Mouse (Mus musculus): ENCODE data around the gene Tmem132c. TPM values are rescaled to one million over a fixed set of nuclear protein-coding genes. Genes with fewer than 3 reads are reported as not detected.

Tmem132c gene
- 40.4 and 44.7 TPM in 2 replicates for polyA plus RNA-seq (2016; fragmentation: Nextera tagmentation; extraction: Ambion mirVana)

DNA sequence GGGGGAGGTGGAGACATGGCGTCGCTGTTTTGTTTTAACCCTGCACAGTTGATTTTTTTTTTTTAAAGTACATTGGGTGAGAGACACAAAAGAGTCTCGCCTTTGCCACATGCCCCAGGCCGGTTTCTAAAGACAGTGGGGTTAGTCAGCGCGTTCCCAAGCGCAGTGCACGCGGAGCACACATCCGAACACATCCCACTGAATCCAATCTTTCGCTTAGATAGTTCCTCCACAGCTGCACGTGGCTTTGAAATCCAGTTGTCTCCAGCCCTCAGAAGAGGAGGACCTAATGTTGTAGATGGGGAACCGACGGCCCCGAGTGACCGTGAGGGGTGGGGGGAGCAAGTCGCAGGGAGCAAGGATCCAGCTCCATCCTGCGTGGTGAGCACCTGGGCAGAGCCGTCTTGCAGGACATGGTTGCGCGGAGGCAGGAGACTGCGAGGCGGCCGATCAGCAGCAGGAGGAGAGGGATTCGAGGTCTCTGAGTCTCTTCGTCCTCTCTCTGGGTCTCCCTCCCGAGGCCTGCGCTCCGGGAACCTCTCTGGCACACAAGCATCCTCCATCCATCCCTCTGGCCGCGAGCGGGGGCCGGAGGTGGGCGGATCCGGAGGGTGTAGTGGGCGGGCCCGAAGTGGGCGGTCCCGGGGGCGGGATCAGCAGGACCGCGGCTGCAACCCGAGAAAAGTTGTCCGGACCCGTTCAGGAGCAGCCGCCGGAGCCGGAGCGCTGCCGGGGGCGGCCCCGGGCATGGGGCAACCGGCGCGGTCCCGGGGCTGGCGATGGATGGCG, at the start of gene Tmem132c:
TSS of gene Tmem132c (plus strand) at position 673 of the 789 bp plus-strand sequence.
- Histone ChIP-seq H3K9me3 (replicated peaks) (no peaks in the 10 kb centered on the region; the same call in 1 of the 2 replicates), H3K27me3 (ENCODE audit: low read depth, poor library complexity, severe bottlenecking) (no peaks in the 10 kb centered on the region), H3K36me3 (peaks cover 16% of the 10 kb centered on the region; the same call in 1 of the 2 replicates), H3K27ac (peak within 1 kb of the TSS; percentile 94), H3K4me1 (peaks cover 61% of the 10 kb centered on the region), H3K4me3 (peak within 1 kb of the TSS; percentile 90)
- WGBS, result under 1% methylated on average over 58 of the region's 58 CpGs
- peak; percentile 98 for DNase-seq (ENCODE audit: low spot score)

- peak; percentile 79 for DNase-seq (ENCODE audit: low spot score)
Measured at GRCm38 (mm10) chr5:127191881-127192280, 49.7 kb upstream of the Tmem132c start.

GRCm38 (mm10) chr5:127198850-127199249, 42.8 kb upstream of the Tmem132c start:
- H3K27me3 ChIP-seq (ENCODE audit: low read depth, poor library complexity, severe bottlenecking), result no peaks in the 10 kb centered on the region
- no peak for DNase-seq (ENCODE audit: low spot score)
- 58% methylated on average over 4 of the region's 4 CpGs for WGBS

More at GRCm38 (mm10) chr5:127191881-127192280, 49.7 kb upstream of the Tmem132c start:
- Histone ChIP-seq H3K4me1 (no peaks in the 10 kb centered on the region), H3K36me3 (no peaks in the 10 kb centered on the region), H3K9me3 (replicated peaks) (no peaks in the 10 kb centered on the region), H3K27me3 (ENCODE audit: low read depth, poor library complexity, severe bottlenecking) (no peaks in the 10 kb centered on the region), H3K27ac (no peak overlapping the region), H3K4me3 (no peak overlapping the region)
- 34% methylated on average over 5 of the region's 5 CpGs for WGBS

DNA sequence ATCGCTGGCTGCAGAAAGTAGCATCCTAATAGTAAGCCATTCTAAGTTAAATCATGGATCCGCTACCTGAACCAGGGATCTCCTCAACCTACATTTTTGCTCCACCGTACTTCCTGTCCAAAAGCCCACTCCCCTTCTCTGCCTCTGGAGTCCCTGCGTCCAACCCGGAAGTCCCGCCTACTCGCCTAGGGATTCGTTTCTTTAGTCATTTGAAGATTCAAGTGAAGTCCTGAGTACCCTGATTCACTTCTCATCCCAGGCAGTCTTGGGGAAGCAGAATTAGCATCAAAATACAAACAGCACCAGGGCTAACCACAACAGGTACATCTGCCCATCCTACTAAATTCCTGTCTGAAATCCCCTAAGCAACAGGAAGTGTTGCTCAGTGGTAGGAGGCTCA, 36.7 kb upstream of the Tmem132c start:
- 85% methylated on average over 8 of the region's 8 CpGs for WGBS
- Histone ChIP-seq H3K36me3 (no peaks in the 10 kb centered on the region), H3K27me3 (ENCODE audit: low read depth, poor library complexity, severe bottlenecking) (no peaks in the 10 kb centered on the region), H3K9me3 (replicated peaks) (no peaks in the 10 kb centered on the region), H3K27ac (no peak overlapping the region), H3K4me1 (peaks cover 9% of the 10 kb centered on the region; the same call in 1 of the 2 replicates), H3K4me3 (no peak overlapping the region)
- no peak for DNase-seq (ENCODE audit: low spot score)

More at GRCm38 (mm10) chr5:127198850-127199249, 42.8 kb upstream of the Tmem132c start:
- Histone ChIP-seq H3K27ac (no peak overlapping the region), H3K9me3 (replicated peaks) (no peaks in the 10 kb centered on the region), H3K4me3 (no peak overlapping the region), H3K4me1 (peaks cover 9% of the 10 kb centered on the region; the same call in 1 of the 2 replicates), H3K36me3 (no peaks in the 10 kb centered on the region)

DNA sequence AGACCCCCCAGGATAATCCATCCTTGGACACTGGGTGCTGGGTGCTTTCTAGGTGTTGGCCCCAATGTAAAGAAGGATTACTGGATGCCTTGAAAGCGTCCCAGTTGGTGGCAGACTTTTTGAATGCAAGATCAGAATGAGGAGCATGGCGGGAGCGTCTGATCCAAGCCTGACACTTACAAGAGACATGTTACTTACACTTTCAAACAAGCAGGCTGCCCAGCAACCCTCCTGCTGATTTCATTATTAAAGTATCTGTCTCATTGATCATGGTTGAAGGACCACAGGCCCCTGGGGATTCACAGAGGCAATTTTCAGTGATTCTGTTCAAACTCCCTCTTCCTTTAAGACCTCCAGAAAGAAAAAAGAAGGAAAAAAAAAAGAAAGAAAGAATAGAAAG, 25.2 kb upstream of the Tmem132c start:
- H3K4me3 ChIP-seq, result no peak overlapping the region
- WGBS, result 61% methylated on average over 3 of the region's 3 CpGs
- H3K9me3 ChIP-seq (replicated peaks), result 0 out of 2 replicates have a peak, but pooled peaks cover 2% of the 10 kb centered on the region
- DNase-seq (ENCODE audit: low spot score), result no peak
- H3K36me3 ChIP-seq, result no peaks in the 10 kb centered on the region
- no peak overlapping the region for H3K27ac ChIP-seq
- no peaks in the 10 kb centered on the region for H3K4me1 ChIP-seq
- H3K27me3 ChIP-seq (ENCODE audit: low read depth, poor library complexity, severe bottlenecking), result no peaks in the 10 kb centered on the region

DNA sequence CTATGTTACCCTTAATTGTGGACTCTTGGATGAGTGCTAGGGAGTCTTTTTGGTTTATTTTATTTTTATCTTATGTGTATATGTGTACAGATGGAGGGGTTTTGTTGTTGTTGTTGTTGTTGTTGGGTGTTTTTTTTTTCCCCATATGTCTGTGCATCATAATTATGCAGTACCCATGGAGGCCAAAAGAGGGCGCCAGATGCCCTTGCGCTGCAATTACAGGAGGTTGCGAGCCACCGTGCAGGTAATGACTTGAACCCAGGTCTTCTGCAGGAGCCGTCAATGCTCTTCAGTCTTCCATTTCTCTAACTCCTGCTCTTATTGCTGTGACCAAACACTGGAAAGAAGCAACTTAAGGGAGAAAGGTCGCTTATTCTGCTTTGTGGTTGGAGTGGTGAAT, 23.9 kb upstream of the Tmem132c start:
- Histone ChIP-seq H3K9me3 (replicated peaks) (0 out of 2 replicates have a peak, but pooled peaks cover 2% of the 10 kb centered on the region), H3K4me1 (no peaks in the 10 kb centered on the region), H3K27ac (no peak overlapping the region), H3K27me3 (ENCODE audit: low read depth, poor library complexity, severe bottlenecking) (no peaks in the 10 kb centered on the region), H3K36me3 (no peaks in the 10 kb centered on the region), H3K4me3 (no peak overlapping the region)
- 64% methylated on average over 6 of the region's 6 CpGs for WGBS
- DNase-seq (ENCODE audit: low spot score), result no peak

DNA sequence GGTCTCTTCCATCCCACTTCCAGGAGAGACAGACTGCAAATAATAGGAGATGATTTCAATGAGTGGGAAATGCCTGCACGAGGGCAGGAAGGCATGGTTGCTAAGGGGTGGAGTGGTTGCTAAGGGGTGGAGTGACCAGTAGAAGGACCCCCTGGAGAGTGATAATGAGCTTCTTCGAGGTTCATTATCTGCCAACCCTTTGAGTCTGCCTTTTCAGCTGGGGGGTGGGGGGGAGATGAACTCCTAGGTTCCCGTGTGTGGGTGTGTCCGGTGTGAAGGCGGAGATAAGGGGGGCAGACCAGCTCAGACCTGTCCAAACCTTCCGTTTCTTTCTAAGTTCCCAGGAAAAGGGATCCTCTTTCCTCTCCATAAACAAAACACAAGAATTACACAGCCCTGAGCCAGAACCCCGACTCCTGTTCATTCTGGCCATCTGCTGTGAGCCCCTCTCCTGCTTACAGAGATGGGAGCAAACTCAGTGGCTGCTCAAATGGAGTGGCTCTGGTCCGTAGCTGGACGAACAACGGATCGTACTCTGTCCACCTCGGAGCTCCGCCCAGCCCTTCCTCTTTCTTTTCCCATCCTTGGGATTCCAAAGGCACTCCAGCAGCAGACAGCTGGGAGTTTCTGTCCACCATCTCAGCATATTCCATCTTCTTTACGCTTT, 13.5 kb upstream of the Tmem132c start:
- no peak overlapping the region for H3K27ac ChIP-seq
- H3K27me3 ChIP-seq (ENCODE audit: low read depth, poor library complexity, severe bottlenecking), result peaks cover 13% of the 10 kb centered on the region
- H3K36me3 ChIP-seq, result no peaks in the 10 kb centered on the region
- peaks cover 22% of the 10 kb centered on the region for H3K4me1 ChIP-seq
- DNase-seq (ENCODE audit: low spot score), result peak; percentile 42
- H3K9me3 ChIP-seq (replicated peaks), result no peaks in the 10 kb centered on the region
- WGBS, result 4% methylated on average over 14 of the region's 14 CpGs
- H3K4me3 ChIP-seq, result peak overlapping the region; percentile 40

DNA sequence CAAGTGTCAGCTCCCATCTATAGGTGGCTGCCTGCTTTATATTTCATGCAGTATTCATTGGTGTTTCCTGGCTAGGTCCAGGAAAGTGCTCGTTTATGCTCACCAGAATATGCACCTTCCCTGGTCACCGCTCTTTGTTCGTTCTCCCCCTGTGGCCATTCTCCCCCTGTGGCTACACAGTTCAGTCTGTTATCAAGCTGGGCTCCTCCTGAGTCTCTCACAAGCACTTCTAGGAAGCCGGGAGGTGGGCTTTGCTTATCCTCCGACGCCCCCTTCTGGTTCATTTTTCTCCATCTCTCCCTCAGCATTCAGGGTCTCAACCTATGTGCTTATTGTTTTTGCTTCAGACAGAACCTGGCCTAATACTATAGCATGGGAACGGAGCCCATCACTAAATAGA, 6.9 kb upstream of the Tmem132c start:
- Histone ChIP-seq H3K9me3 (replicated peaks) (no peaks in the 10 kb centered on the region; the same call in 1 of the 2 replicates), H3K4me1 (peaks cover 34% of the 10 kb centered on the region), H3K36me3 (no peaks in the 10 kb centered on the region), H3K27ac (no peak overlapping the region), H3K27me3 (ENCODE audit: low read depth, poor library complexity, severe bottlenecking) (peaks cover under 1% of the 10 kb centered on the region; the same call in 1 of the 2 replicates), H3K4me3 (peak overlapping the region; percentile 33; the same call in 1 of the 2 replicates)
- 6% methylated on average over 7 of the region's 7 CpGs for WGBS
- DNase-seq (ENCODE audit: low spot score), result peak; percentile 63

- peak; percentile 98 for DNase-seq (ENCODE audit: low spot score)
- Histone ChIP-seq H3K27ac (peak overlapping the region; percentile 63), H3K4me1 (peaks cover 39% of the 10 kb centered on the region), H3K36me3 (no peaks in the 10 kb centered on the region), H3K9me3 (replicated peaks) (no peaks in the 10 kb centered on the region; the same call in 1 of the 2 replicates), H3K4me3 (peak overlapping the region; percentile 33), H3K27me3 (ENCODE audit: low read depth, poor library complexity, severe bottlenecking) (no peaks in the 10 kb centered on the region)
- 6% methylated on average over 11 of the region's 11 CpGs for WGBS
Measured at GRCm38 (mm10) chr5:127235203-127235602, 6.4 kb upstream of the Tmem132c start.

DNA sequence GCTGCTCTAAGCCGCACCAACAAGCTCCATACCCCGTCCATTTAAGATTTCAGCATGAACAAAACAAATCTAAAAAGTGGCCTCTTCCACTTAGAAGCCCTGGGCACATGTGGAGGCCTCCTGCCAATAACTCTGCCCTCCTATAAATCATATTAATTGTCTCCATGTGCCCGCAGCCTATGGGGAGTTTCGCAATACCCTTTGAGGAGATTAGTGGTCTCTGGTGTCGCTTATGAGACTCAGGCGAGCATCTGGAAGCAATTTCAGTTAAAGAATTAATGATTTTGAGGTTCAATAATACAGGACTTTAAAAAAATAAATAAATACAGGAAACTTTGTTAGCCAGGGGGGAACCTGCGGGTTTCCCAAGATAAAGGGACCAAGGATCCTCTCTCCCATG, 1.9 kb upstream of the Tmem132c start:
- H3K4me1 ChIP-seq, result peaks cover 77% of the 10 kb centered on the region
- no peaks in the 10 kb centered on the region; the same call in 1 of the 2 replicates for H3K9me3 ChIP-seq (replicated peaks)
- peaks cover 7% of the 10 kb centered on the region; the same call in 1 of the 2 replicates for H3K36me3 ChIP-seq
- H3K4me3 ChIP-seq, result no peak overlapping the region
- no peaks in the 10 kb centered on the region for H3K27me3 ChIP-seq (ENCODE audit: low read depth, poor library complexity, severe bottlenecking)
- WGBS, result 9% methylated on average over 7 of the region's 7 CpGs
- H3K27ac ChIP-seq, result peak overlapping the region; percentile 94
- peak; percentile 80 for DNase-seq (ENCODE audit: low spot score)

DNA sequence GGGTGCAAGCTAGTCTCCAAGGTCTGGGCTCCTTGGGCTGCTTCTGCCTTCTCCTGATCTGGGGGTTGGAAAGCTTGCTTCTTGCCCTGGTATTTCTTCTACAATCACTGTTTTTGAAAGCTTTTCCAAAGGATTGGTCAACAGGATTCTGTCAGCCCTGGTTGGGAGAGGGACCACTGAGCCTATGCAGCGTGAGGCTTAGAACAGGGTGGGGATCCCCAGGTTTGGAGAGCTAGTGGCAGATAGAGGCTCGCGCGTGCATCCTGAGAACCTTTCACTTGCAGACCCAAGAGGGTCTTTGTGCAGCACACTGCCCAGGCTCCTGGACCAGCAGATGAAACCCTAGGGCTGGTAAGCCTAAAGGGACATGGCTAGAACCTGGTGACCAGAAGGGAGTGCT, 962 bp upstream of the Tmem132c start:
- no peaks in the 10 kb centered on the region; the same call in 1 of the 2 replicates for H3K9me3 ChIP-seq (replicated peaks)
- peak overlapping the region; percentile 94 for H3K27ac ChIP-seq
- peak; percentile 64 for DNase-seq (ENCODE audit: low spot score)
- peak overlapping the region; percentile 90 for H3K4me3 ChIP-seq
- peaks cover 11% of the 10 kb centered on the region; the same call in 1 of the 2 replicates for H3K36me3 ChIP-seq
- WGBS, result 7% methylated on average over 4 of the region's 4 CpGs
- H3K27me3 ChIP-seq (ENCODE audit: low read depth, poor library complexity, severe bottlenecking), result no peaks in the 10 kb centered on the region
- H3K4me1 ChIP-seq, result peaks cover 68% of the 10 kb centered on the region

DNA sequence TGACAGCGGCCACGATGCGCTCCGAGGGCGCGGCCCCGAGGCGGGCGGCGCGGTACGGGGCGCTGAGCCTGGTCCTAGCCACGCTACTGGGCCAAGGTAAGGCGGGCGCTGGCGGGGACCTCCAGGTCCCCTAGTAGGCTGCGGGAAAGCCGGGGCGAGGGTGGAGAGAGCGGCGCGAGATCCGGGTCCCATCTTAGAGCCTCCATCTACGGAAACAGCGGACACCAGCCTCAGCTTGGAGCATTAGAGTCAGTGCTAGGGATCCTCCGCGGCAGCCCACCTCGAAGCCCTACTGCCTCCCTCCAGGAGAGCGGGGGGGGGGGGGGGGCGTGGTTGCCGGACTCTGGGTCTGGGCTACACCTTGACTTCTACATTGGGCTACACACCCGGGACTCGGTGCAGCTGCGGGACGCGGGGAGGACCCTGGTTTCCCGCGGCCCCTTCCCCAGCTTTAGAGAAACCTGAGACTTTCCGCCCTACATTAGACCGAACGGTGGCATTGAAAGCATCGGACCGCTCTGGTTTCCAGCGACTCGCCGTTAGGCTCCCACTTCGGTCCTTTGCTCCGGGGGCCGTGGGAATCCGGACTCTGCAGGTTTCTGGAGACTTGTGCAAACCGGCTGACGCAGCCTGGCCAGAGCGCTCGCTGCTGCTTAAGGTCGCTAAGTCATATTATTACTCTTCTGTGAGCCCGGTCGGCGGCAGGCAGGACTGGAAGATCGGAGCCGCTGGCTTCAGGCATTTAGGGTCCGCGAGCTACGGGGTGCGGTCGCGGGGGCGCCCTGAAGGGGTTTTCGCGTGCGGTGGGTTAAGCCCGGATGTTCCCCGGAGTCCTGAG, 536 bp downstream of the Tmem132c start:
- Histone ChIP-seq H3K4me1 (peaks cover 54% of the 10 kb centered on the region), H3K27me3 (ENCODE audit: low read depth, poor library complexity, severe bottlenecking) (no peaks in the 10 kb centered on the region), H3K36me3 (peaks cover 16% of the 10 kb centered on the region; the same call in 1 of the 2 replicates), H3K27ac (peak overlapping the region; percentile 94), H3K4me3 (peak overlapping the region; percentile 90), H3K9me3 (replicated peaks) (no peaks in the 10 kb centered on the region; the same call in 1 of the 2 replicates)
- under 1% methylated on average over 71 of the region's 73 CpGs for WGBS
- DNase-seq (ENCODE audit: low spot score), result peak; percentile 76

All from limb, embryonic 10.5 days (tissue).